Mouse (Mus musculus) naive thymus-derived CD4-positive, alpha-beta T cell, adult 2 months (primary cell): ENCODE measurements around the gene Tuba1c.

Source experiments
- DNase-seq: peaks from one replicate; pipeline ENCODE4 v3.0.0-alpha.2; 2011; ENCODE audit warnings: low read depth

Tuba1c gene

GRCm38 (mm10) chr15:99029619-99030584 lies at the start of gene Tuba1c:
TSS of gene Tuba1c (plus strand) at chr15:99029891.
- peak; percentile 96 for DNase-seq

- no peak for DNase-seq
These were observed 49.6 kb upstream of the Tuba1c start for GRCm38 (mm10) chr15:98980012-98980614.

GRCm38 (mm10) chr15:98982100-98982499 lies 47.6 kb upstream of the Tuba1c start:
- DNase-seq: no peak

GRCm38 (mm10) chr15:98983431-98984081 lies 46.1 kb upstream of the Tuba1c start:
- no peak for DNase-seq

- no peak for DNase-seq
These were observed 45.0 kb upstream of the Tuba1c start for GRCm38 (mm10) chr15:98984681-98985080.

GRCm38 (mm10) chr15:98985240-98985981 lies 44.3 kb upstream of the Tuba1c start:
- peak; percentile 89 for DNase-seq

- no peak for DNase-seq
These were observed 43.5 kb upstream of the Tuba1c start for GRCm38 (mm10) chr15:98985982-98986715.

- no peak for DNase-seq
These were observed 42.5 kb upstream of the Tuba1c start for GRCm38 (mm10) chr15:98987077-98987630.

- DNase-seq: no peak
These were observed 42.0 kb upstream of the Tuba1c start for GRCm38 (mm10) chr15:98987661-98988181.

- DNase-seq: no peak
These were observed 40.9 kb upstream of the Tuba1c start for GRCm38 (mm10) chr15:98988787-98989186.

- DNase-seq: no peak
These were observed 39.8 kb upstream of the Tuba1c start for GRCm38 (mm10) chr15:98989701-98990430.

GRCm38 (mm10) chr15:98990669-98991539 lies 38.8 kb upstream of the Tuba1c start:
- DNase-seq: no peak

GRCm38 (mm10) chr15:98991540-98992050 lies 38.1 kb upstream of the Tuba1c start:
- DNase-seq: no peak

- DNase-seq: peak; percentile 77
These were observed 37.4 kb upstream of the Tuba1c start for GRCm38 (mm10) chr15:98992086-98992912.

- DNase-seq: peak; percentile 92
These were observed 36.4 kb upstream of the Tuba1c start for GRCm38 (mm10) chr15:98993093-98993793.

- DNase-seq: peak; percentile 95
These were observed 35.8 kb upstream of the Tuba1c start for GRCm38 (mm10) chr15:98993865-98994264.

GRCm38 (mm10) chr15:98994957-98995520 lies 34.7 kb upstream of the Tuba1c start:
- DNase-seq: no peak
